Mouse (Mus musculus) limb, embryonic 15.5 days (tissue): ENCODE data around the gene Ttc34. TPM values are rescaled to one million over a fixed set of nuclear protein-coding genes. Genes with fewer than 3 reads are reported as not detected.
A peak's percentile ranks its signal among the peaks of the same experiment; 100 is the strongest.

Experiments
- ATAC-seq: fragments of 200-750 bp; cut with Nextera tagmentation; 2 replicates; pipeline ENCODE4 v1.8.0; 2017; ENCODE audit warnings: low read depth, moderate TSS enrichment; ENCODE audit not compliant: insufficient number of reproducible peaks, low FRiP score, low TSS enrichment
- H3K27ac ChIP-seq: fragments of 300-500 bp; sonication (generic); 2 replicates; pipeline ENCODE4 v1.5.1; 2015; ENCODE audit warnings: moderate library complexity, mild to moderate bottlenecking, inconsistent platforms
- H3K27me3 ChIP-seq: fragments of 300-500 bp; sonication (generic); 2 replicates; pipeline ENCODE4 v1.6.1; 2015; ENCODE audit warnings: inconsistent platforms
- H3K36me3 ChIP-seq: fragments of 300-500 bp; sonication (generic); 2 replicates; pipeline ENCODE4 v1.6.1; 2015; ENCODE audit warnings: inconsistent platforms
- H3K4me1 ChIP-seq: fragments of 300-500 bp; sonication (generic); 2 replicates; pipeline ENCODE4 v1.6.1; 2015; ENCODE audit warnings: inconsistent platforms
- H3K4me2 ChIP-seq: fragments of 300-500 bp; sonication (generic); 2 replicates; pipeline ENCODE4 v1.6.1; 2015; ENCODE audit warnings: mild to moderate bottlenecking, inconsistent platforms
- H3K4me3 ChIP-seq: fragments of 300-500 bp; sonication (generic); 2 replicates; pipeline ENCODE4 v1.5.1; 2015; ENCODE audit warnings: mild to moderate bottlenecking, inconsistent platforms
- H3K9ac ChIP-seq: fragments of 300-500 bp; sonication (generic); 2 replicates; pipeline ENCODE4 v1.6.1; 2015; ENCODE audit warnings: inconsistent platforms
- H3K9me3 ChIP-seq: fragments of 300-500 bp; sonication (generic); 2 replicates; pipeline ENCODE4 v1.6.1; 2016; ENCODE audit warnings: inconsistent platforms
- WGBS: fragments of 180-500 bp; shearing (Covaris S2); methylation state at CpG from one replicate; pipeline ENCODE4 v1.1.7; 2015; 5-methylcytosine and 5-hydroxymethylcytosine counted together
- polyA plus RNA-seq: library from polyadenylated mRNA; unstranded; fragments of >200 nt; fragmentation: Nextera tagmentation; extraction: Ambion mirVana; gene quantifications from 2 replicates; pipeline ENCODE4 v1.2.1, GENCODE M21; 2015

Gene Ttc34
- polyA plus RNA-seq: 0.12 and 0.27 TPM in 2 replicates

- Histone ChIP-seq H3K4me3 (no peak within 1 kb of the TSS), H3K4me1 (no peaks in the 10 kb centered on the region), H3K4me2 (no peak within 1 kb of the TSS), H3K9ac (no peak within 1 kb of the TSS), H3K9me3 (no peaks in the 10 kb centered on the region), H3K27me3 (no peaks in the 10 kb centered on the region), H3K36me3 (no peaks in the 10 kb centered on the region), H3K27ac (no peak within 1 kb of the TSS)
- ATAC-seq: no peak
- 39% methylated on average over 2 of the region's 2 CpGs for WGBS
These were observed at the start of gene Ttc34 for GRCm38 (mm10) chr4:154837170-154837569. Gene Ttc34 (plus strand): TSS chr4:154837459.

DNA sequence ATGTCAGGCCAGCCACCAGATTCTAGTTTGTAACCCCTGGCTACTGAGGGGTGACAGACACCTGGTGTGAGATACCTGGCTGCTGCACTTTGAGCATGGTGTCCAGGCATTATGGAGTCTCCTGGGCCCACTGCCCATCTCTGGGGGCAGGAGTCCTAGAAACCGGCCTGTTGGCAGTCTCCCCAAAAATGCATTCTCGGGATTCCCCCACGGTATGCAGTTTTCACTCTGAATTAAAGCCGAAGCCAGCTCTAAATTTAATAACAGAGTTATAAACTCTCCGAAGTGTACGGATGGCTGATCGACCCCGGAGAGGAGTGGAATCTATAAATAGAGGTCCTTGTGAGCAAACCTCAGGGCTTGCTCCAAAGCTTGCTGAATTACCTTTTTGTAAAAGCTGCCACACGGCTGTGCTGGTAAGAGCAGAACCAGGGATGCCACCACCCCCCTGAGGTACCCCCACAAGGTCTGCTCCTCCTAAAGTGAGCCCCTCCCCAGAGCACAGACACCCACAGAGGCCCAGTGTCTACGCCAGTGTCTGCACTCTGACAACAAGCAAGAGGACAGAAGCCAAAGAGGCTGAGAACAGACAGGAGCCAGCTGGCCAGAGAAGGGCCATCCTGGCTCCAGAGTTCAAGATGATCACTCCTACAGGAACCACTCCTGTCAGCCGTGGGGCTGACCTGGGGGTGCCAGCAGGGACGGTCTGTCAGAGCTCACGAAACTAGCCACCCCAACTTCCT, 49.1 kb upstream of the Ttc34 start:
- 0 out of 2 replicates have a peak overlapping the region, but pooled peaks have one; percentile 22 for H3K27ac ChIP-seq
- H3K4me1 ChIP-seq: peaks cover 34% of the 10 kb centered on the region
- H3K4me3 ChIP-seq: no peak overlapping the region
- H3K4me2 ChIP-seq: 0 out of 2 replicates have a peak overlapping the region, but pooled peaks have one; percentile 7
- ATAC-seq: no peak
- H3K36me3 ChIP-seq: no peaks in the 10 kb centered on the region
- no peak overlapping the region for H3K9ac ChIP-seq
- no peaks in the 10 kb centered on the region for H3K9me3 ChIP-seq
- 31% methylated on average over 13 of the region's 13 CpGs for WGBS
- peaks cover 32% of the 10 kb centered on the region for H3K27me3 ChIP-seq

- Histone ChIP-seq H3K4me1 (peaks cover 20% of the 10 kb centered on the region), H3K4me2 (no peak overlapping the region), H3K36me3 (no peaks in the 10 kb centered on the region), H3K9ac (no peak overlapping the region), H3K4me3 (no peak overlapping the region), H3K27me3 (peaks cover 10% of the 10 kb centered on the region; the same call in 1 of the 2 replicates), H3K27ac (no peak overlapping the region), H3K9me3 (no peaks in the 10 kb centered on the region)
- no peak for ATAC-seq
- WGBS: 80% methylated on average over 7 of the region's 7 CpGs
These were observed 45.4 kb upstream of the Ttc34 start for GRCm38 (mm10) chr4:154791894-154792293.

DNA sequence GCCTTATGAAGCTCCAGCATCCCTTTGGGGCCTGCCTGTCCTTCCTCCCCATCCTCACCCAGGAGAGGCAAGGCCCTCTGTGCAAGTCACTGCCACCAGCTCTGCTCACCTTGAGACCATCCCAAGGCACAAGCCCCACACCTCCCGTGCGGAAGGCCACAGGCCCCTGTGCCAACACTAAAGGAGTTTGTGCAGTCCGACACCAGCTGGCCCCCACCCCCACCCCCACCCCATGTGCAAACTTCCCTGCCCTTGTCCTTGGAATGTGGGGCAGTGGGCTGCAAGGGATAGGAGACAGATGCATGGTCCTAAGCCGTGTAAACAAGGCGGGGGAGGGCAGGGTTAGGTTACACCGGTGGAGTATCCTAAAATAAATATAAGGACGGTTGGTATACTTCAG, 43.8 kb upstream of the Ttc34 start:
- Histone ChIP-seq H3K27me3 (peaks cover 6% of the 10 kb centered on the region; the same call in 1 of the 2 replicates), H3K9ac (no peak overlapping the region), H3K27ac (no peak overlapping the region), H3K36me3 (no peaks in the 10 kb centered on the region), H3K4me1 (peaks cover 5% of the 10 kb centered on the region), H3K4me2 (no peak overlapping the region), H3K9me3 (no peaks in the 10 kb centered on the region), H3K4me3 (no peak overlapping the region)
- WGBS: 75% methylated on average over 7 of the region's 7 CpGs
- ATAC-seq: no peak

DNA sequence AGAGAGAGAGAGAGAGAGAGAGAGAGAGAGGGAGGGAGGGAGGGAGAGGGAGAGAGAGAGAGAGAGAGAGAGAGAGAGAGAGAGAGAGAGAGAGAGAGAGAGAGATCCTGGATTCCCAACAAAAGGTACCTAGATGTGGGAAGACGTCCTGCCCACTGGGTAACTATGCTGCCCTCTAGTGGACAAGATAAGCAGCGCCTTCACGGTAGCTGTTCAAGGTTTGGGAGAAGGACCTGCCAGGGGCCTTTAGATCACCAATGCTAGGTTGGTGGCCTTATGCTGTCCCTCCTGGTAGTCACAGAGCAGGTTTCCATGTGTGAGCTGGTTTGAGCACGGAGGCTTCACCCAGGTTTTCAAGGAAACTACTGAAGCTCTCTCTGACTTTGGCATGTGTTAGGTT, 39.4 kb upstream of the Ttc34 start:
- Histone ChIP-seq H3K27ac (no peak overlapping the region), H3K36me3 (no peaks in the 10 kb centered on the region), H3K4me2 (no peak overlapping the region), H3K9ac (no peak overlapping the region), H3K9me3 (no peaks in the 10 kb centered on the region), H3K4me1 (peaks cover 14% of the 10 kb centered on the region), H3K27me3 (peaks cover 28% of the 10 kb centered on the region), H3K4me3 (no peak overlapping the region)
- no peak for ATAC-seq
- WGBS: 4% methylated on average over 4 of the region's 4 CpGs

GRCm38 (mm10) chr4:154800543-154800942, 36.7 kb upstream of the Ttc34 start:
- Histone ChIP-seq H3K4me1 (peaks cover 14% of the 10 kb centered on the region), H3K9me3 (no peaks in the 10 kb centered on the region), H3K9ac (no peak overlapping the region), H3K4me2 (no peak overlapping the region), H3K27me3 (peaks cover 31% of the 10 kb centered on the region), H3K27ac (no peak overlapping the region), H3K4me3 (no peak overlapping the region), H3K36me3 (no peaks in the 10 kb centered on the region)
- ATAC-seq: no peak
- WGBS: 38% methylated on average over 5 of the region's 5 CpGs

DNA sequence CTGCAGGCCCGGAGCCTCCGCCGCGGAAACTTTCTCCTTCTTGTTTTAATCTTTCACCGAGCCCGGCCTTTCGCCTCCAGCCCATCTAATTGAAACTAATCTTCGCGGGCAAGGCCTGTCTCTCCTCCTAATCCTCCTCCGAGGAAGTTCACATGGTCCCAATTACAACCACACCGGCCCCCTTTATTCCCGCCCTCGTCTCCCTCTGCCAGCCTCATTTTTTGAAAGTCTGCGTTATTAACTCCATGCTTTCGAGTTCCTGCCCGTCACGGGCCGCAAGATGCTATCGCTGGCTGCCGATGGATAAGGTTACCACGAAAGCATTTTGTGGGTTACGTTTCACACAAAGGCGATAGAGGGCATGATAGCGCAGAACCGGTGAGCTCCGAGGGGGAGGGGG, 35.0 kb upstream of the Ttc34 start:
- Histone ChIP-seq H3K9me3 (no peaks in the 10 kb centered on the region), H3K4me1 (peaks cover 14% of the 10 kb centered on the region), H3K4me2 (peak overlapping the region; percentile 32), H3K27me3 (peaks cover 36% of the 10 kb centered on the region), H3K27ac (no peak overlapping the region), H3K4me3 (peak overlapping the region; percentile 11; the same call in 1 of the 2 replicates), H3K36me3 (no peaks in the 10 kb centered on the region), H3K9ac (no peak overlapping the region)
- ATAC-seq: no peak
- WGBS: 3% methylated on average over 26 of the region's 26 CpGs

DNA sequence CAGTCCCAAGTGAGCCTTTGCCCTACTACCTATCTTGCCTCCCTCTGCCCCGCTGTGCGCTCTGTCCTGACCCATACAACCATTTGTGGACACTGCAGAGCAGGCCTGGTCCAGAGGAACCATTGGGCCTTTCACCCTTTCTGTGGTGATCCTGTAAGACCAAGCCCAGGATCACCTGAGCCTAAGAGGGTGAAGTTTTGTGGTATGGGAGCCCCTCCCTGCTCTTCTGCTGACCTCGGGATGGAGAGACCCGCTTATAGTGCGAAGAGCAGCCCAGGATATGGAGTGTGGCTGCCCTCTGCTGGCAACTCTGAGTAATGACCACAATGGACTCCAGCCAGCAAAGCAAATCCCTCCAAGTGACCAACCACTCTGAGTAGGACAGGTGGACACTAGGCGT, 11.6 kb upstream of the Ttc34 start:
- H3K4me2 ChIP-seq: no peak overlapping the region
- no peaks in the 10 kb centered on the region for H3K9me3 ChIP-seq
- H3K27me3 ChIP-seq: peaks cover 6% of the 10 kb centered on the region; the same call in 1 of the 2 replicates
- H3K27ac ChIP-seq: no peak overlapping the region
- H3K9ac ChIP-seq: no peak overlapping the region
- H3K36me3 ChIP-seq: no peaks in the 10 kb centered on the region
- peaks cover 4% of the 10 kb centered on the region; the same call in 1 of the 2 replicates for H3K4me1 ChIP-seq
- no peak for ATAC-seq
- H3K4me3 ChIP-seq: no peak overlapping the region
- 34% methylated on average over 6 of the region's 6 CpGs for WGBS

DNA sequence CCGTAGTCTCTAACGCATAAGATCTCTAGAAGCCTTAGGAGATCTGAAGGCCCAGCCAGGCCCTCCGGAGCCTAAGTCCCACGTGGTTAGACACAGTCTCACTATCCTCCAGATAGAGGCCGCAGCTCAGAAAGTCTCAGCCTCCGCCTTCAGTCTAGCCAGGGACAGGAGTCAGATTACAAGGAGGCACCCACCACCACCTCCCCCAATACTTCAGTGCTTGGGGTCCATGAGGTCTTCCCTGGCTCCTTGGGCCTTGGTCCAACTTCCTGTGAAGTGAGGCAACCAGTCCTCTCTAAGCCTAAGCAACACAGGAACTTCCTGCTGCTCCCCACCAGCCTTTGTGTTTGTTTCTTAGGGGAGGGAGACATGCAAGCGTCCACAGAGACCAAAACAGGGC, 11.0 kb upstream of the Ttc34 start:
- H3K4me1 ChIP-seq: peaks cover 4% of the 10 kb centered on the region; the same call in 1 of the 2 replicates
- H3K9ac ChIP-seq: no peak overlapping the region
- no peaks in the 10 kb centered on the region for H3K36me3 ChIP-seq
- H3K4me3 ChIP-seq: no peak overlapping the region
- no peak overlapping the region for H3K4me2 ChIP-seq
- H3K9me3 ChIP-seq: no peaks in the 10 kb centered on the region
- H3K27ac ChIP-seq: no peak overlapping the region
- ATAC-seq: no peak
- WGBS: 45% methylated on average over 7 of the region's 7 CpGs
- peaks cover 6% of the 10 kb centered on the region; the same call in 1 of the 2 replicates for H3K27me3 ChIP-seq

DNA sequence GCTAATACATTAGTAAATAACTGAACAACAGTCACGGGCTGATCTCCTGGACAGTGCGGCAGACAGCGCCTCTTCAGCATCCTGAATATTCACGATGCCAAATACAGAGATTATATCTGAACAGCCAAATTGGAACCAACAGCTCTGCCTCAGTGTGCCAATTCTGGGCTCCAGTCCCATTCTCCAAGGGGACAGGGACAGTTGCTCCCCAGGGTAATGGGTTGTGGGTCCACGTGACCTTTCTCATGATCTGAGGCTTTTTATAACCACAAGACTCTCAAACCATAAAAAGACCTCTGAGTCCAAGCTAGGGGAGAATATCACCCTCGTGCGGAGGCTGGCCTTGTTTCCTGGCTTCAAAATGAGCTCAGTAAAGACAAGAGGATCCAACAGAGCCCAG, 10.1 kb upstream of the Ttc34 start:
- Histone ChIP-seq H3K4me3 (no peak overlapping the region), H3K27ac (no peak overlapping the region), H3K36me3 (no peaks in the 10 kb centered on the region), H3K9ac (no peak overlapping the region), H3K27me3 (peaks cover 6% of the 10 kb centered on the region; the same call in 1 of the 2 replicates), H3K9me3 (no peaks in the 10 kb centered on the region), H3K4me1 (peaks cover 4% of the 10 kb centered on the region; the same call in 1 of the 2 replicates), H3K4me2 (no peak overlapping the region)
- no peak for ATAC-seq
- WGBS: 71% methylated on average over 7 of the region's 7 CpGs

GRCm38 (mm10) chr4:154827861-154828610, 9.2 kb upstream of the Ttc34 start:
- 41% methylated on average over 10 of the region's 10 CpGs for WGBS
- H3K4me2 ChIP-seq: no peak overlapping the region
- H3K36me3 ChIP-seq: no peaks in the 10 kb centered on the region
- no peak overlapping the region for H3K9ac ChIP-seq
- peaks cover 4% of the 10 kb centered on the region; the same call in 1 of the 2 replicates for H3K4me1 ChIP-seq
- peaks cover 6% of the 10 kb centered on the region; the same call in 1 of the 2 replicates for H3K27me3 ChIP-seq
- no peak overlapping the region for H3K27ac ChIP-seq
- H3K4me3 ChIP-seq: no peak overlapping the region
- no peaks in the 10 kb centered on the region for H3K9me3 ChIP-seq
- no peak for ATAC-seq
